Mouse (Mus musculus) frontal cortex, postnatal 36 days (tissue): ENCODE data around the gene Mtmr1.

Source experiments
- DNase-seq, 2 experiments: peaks; one replicate each; pipeline ENCODE4 v3.0.0; 2022; ENCODE audit warnings: low spot score in 2 of 2

The Mtmr1 gene

GRCm38 (mm10) chrX:71442916-71443315 lies 78.4 kb downstream of the Mtmr1 start:
- DNase-seq = no peak

- no peak for DNase-seq
These were observed 91.6 kb downstream of the Mtmr1 start for GRCm38 (mm10) chrX:71456078-71456737.

- peak in 1 of 2 experiments; percentile 15 for DNase-seq
These were observed 99.7 kb downstream of the Mtmr1 start for GRCm38 (mm10) chrX:71464138-71464826.

GRCm38 (mm10) chrX:71465417-71465816 lies 100.9 kb downstream of the Mtmr1 start:
- no peak for DNase-seq

- no peak for DNase-seq
These were observed 102.9 kb downstream of the Mtmr1 start for GRCm38 (mm10) chrX:71467491-71467890.
